Mouse (Mus musculus): ENCODE results near the gene Ar. TPM values are rescaled to one million over a fixed set of nuclear protein-coding genes. Genes with fewer than 3 reads are reported as not detected.

Ar gene
- 2.9 and 3.5 TPM in 2 replicates for polyA plus RNA-seq (2012; rRNA removed)

GRCm38 (mm10) chrX:98148531-98149342 lies at the start of gene Ar:
Ar (plus strand) TSS chrX:98148769.
- Histone ChIP-seq H3K27ac (ENCODE audit: insufficient read depth, low read length) (no peak within 1 kb of the TSS), H3K4me1 (ENCODE audit: control insufficient read depth, insufficient read depth, low read length) (no peaks in the 10 kb centered on the region), H3K4me3 (ENCODE audit: insufficient read depth, low read length) (peak within 1 kb of the TSS; percentile 72)
- TF ChIP-seq POLR2A (IDR thresholded peaks at IDR 0.05; ENCODE audit: extremely low read depth, insufficient read depth, low read length): no peak
- no peak for TF ChIP-seq CTCF (IDR thresholded peaks at IDR 0.05; ENCODE audit: extremely low read depth, insufficient read depth, low read length)

DNA sequence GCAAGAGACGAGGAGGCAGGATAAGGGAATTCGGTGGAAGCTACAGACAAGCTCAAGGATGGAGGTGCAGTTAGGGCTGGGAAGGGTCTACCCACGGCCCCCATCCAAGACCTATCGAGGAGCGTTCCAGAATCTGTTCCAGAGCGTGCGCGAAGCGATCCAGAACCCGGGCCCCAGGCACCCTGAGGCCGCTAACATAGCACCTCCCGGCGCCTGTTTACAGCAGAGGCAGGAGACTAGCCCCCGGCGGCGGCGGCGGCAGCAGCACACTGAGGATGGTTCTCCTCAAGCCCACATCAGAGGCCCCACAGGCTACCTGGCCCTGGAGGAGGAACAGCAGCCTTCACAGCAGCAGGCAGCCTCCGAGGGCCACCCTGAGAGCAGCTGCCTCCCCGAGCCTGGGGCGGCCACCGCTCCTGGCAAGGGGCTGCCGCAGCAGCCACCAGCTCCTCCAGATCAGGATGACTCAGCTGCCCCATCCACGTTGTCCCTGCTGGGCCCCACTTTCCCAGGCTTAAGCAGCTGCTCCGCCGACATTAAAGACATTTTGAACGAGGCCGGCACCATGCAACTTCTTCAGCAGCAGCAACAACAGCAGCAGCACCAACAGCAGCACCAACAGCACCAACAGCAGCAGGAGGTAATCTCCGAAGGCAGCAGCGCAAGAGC lies 1.3 kb downstream of the Ar start:
- H3K4me3 ChIP-seq (ENCODE audit: insufficient read depth, low read length): peak overlapping the region; percentile 72
- TF ChIP-seq CTCF (IDR thresholded peaks at IDR 0.05; ENCODE audit: extremely low read depth, insufficient read depth, low read length) (no peak), POLR2A (IDR thresholded peaks at IDR 0.05; ENCODE audit: extremely low read depth, insufficient read depth, low read length) (no peak)
- H3K27ac ChIP-seq (ENCODE audit: insufficient read depth, low read length): peak overlapping the region; percentile 40; the same call in 1 of the 2 replicates
- H3K4me1 ChIP-seq (ENCODE audit: control insufficient read depth, insufficient read depth, low read length): no peaks in the 10 kb centered on the region

GRCm38 (mm10) chrX:98150393-98151119 lies 2.0 kb downstream of the Ar start:
- no peak overlapping the region; the same call in 1 of the 2 replicates for H3K27ac ChIP-seq (ENCODE audit: insufficient read depth, low read length)
- no peaks in the 10 kb centered on the region for H3K4me1 ChIP-seq (ENCODE audit: control insufficient read depth, insufficient read depth, low read length)
- H3K4me3 ChIP-seq (ENCODE audit: insufficient read depth, low read length): peak overlapping the region; percentile 72
- no peak for TF ChIP-seq CTCF (IDR thresholded peaks at IDR 0.05; ENCODE audit: extremely low read depth, insufficient read depth, low read length)
- TF ChIP-seq POLR2A (IDR thresholded peaks at IDR 0.05; ENCODE audit: extremely low read depth, insufficient read depth, low read length): no peak

DNA sequence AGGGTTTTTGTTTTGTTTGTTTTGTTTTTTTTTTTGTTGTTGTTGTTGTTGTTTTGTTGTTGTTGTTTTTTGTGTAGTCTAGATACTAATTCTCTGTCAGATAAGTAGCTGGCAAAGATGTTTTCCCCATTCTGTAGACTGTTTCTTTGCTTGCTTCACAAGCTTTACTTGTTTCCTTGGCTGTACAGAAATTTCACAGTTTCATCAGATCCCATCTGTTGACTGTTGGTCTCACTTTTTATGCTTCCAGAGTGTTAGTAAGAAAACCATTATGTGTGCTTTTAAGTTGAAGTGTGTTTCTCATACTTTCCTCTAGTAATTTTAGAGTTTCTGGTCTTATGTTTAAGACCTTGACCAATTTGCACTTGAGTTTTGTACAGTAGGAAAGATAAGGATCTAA lies 41.2 kb downstream of the Ar start:
- H3K4me3 ChIP-seq (ENCODE audit: insufficient read depth, low read length): no peak overlapping the region
- no peaks in the 10 kb centered on the region for H3K4me1 ChIP-seq (ENCODE audit: control insufficient read depth, insufficient read depth, low read length)
- TF ChIP-seq CTCF (IDR thresholded peaks at IDR 0.05; ENCODE audit: extremely low read depth, insufficient read depth, low read length) (no peak), POLR2A (IDR thresholded peaks at IDR 0.05; ENCODE audit: extremely low read depth, insufficient read depth, low read length) (no peak)
- no peak overlapping the region for H3K27ac ChIP-seq (ENCODE audit: insufficient read depth, low read length)

- TF ChIP-seq CTCF (IDR thresholded peaks at IDR 0.05; ENCODE audit: extremely low read depth, insufficient read depth, low read length) (no peak), POLR2A (IDR thresholded peaks at IDR 0.05; ENCODE audit: extremely low read depth, insufficient read depth, low read length) (no peak)
- Histone ChIP-seq H3K27ac (ENCODE audit: insufficient read depth, low read length) (no peak overlapping the region), H3K4me1 (ENCODE audit: control insufficient read depth, insufficient read depth, low read length) (no peaks in the 10 kb centered on the region), H3K4me3 (ENCODE audit: insufficient read depth, low read length) (no peak overlapping the region)
These were observed 57.2 kb downstream of the Ar start for GRCm38 (mm10) chrX:98205766-98206165.

- Histone ChIP-seq H3K27ac (ENCODE audit: insufficient read depth, low read length) (no peak overlapping the region), H3K4me1 (ENCODE audit: control insufficient read depth, insufficient read depth, low read length) (no peaks in the 10 kb centered on the region), H3K4me3 (ENCODE audit: insufficient read depth, low read length) (no peak overlapping the region)
- TF ChIP-seq POLR2A (IDR thresholded peaks at IDR 0.05; ENCODE audit: extremely low read depth, insufficient read depth, low read length): no peak
- no peak for TF ChIP-seq CTCF (IDR thresholded peaks at IDR 0.05; ENCODE audit: extremely low read depth, insufficient read depth, low read length)
These were observed 58.6 kb downstream of the Ar start for GRCm38 (mm10) chrX:98207166-98207565.

GRCm38 (mm10) chrX:98216103-98216502 lies 67.5 kb downstream of the Ar start:
- Histone ChIP-seq H3K4me3 (ENCODE audit: insufficient read depth, low read length) (no peak overlapping the region), H3K27ac (ENCODE audit: insufficient read depth, low read length) (no peak overlapping the region), H3K4me1 (ENCODE audit: control insufficient read depth, insufficient read depth, low read length) (no peaks in the 10 kb centered on the region)
- TF ChIP-seq CTCF (IDR thresholded peaks at IDR 0.05; ENCODE audit: extremely low read depth, insufficient read depth, low read length) (no peak), POLR2A (IDR thresholded peaks at IDR 0.05; ENCODE audit: extremely low read depth, insufficient read depth, low read length) (no peak)

DNA sequence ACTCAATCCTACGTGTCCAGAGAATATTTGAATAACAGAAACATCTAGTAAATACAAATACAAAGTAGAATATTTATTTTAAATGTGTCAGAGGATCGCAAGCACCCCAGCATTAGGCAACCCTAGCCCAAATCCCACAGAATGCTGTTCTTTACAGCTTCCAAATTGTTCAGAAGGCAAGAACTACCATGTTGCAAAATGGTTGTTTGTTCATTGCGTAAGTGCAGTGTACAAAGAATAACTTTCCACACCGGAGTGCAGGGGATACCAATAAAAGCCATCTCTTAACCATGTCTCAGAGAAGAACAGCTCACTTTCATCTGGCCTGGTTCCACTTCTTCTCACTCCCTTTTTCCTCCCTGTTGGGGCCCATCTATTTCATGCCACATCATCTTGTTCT lies 90.4 kb downstream of the Ar start:
- Histone ChIP-seq H3K27ac (ENCODE audit: insufficient read depth, low read length) (no peak overlapping the region), H3K4me3 (ENCODE audit: insufficient read depth, low read length) (no peak overlapping the region)
- TF ChIP-seq CTCF (IDR thresholded peaks at IDR 0.05; ENCODE audit: extremely low read depth, insufficient read depth, low read length) (no peak), POLR2A (IDR thresholded peaks at IDR 0.05; ENCODE audit: extremely low read depth, insufficient read depth, low read length) (no peak)

GRCm38 (mm10) chrX:98245108-98245507 lies 96.5 kb downstream of the Ar start:
- TF ChIP-seq CTCF (IDR thresholded peaks at IDR 0.05; ENCODE audit: extremely low read depth, insufficient read depth, low read length) (no peak), POLR2A (IDR thresholded peaks at IDR 0.05; ENCODE audit: extremely low read depth, insufficient read depth, low read length) (no peak)
- Histone ChIP-seq H3K4me3 (ENCODE audit: insufficient read depth, low read length) (no peak overlapping the region), H3K27ac (ENCODE audit: insufficient read depth, low read length) (no peak overlapping the region), H3K4me1 (ENCODE audit: control insufficient read depth, insufficient read depth, low read length) (no peaks in the 10 kb centered on the region)

More for the DNA sequence above, 90.4 kb downstream of the Ar start:
- H3K4me1 ChIP-seq (ENCODE audit: control insufficient read depth, insufficient read depth, low read length): no peaks in the 10 kb centered on the region
